Mouse (Mus musculus) liver, embryonic 15.5 days (tissue): Measurements from ENCODE around the gene Gata3. TPM values are rescaled to one million over a fixed set of nuclear protein-coding genes. Genes with fewer than 3 reads are reported as not detected.

ENCODE experiments used
- ATAC-seq: fragments of 200-750 bp; cut with Nextera tagmentation; 2 replicates; pipeline ENCODE4 v1.8.0; 2017; ENCODE audit warnings: moderate number of reproducible peaks, mild to moderate bottlenecking, moderate library complexity; ENCODE audit not compliant: insufficient read depth
- H3K27ac ChIP-seq: fragments of 300-500 bp; sonication (generic); replicated peaks from 2 replicates; pipeline ENCODE4 v1.5.1; 2015; ENCODE audit warnings: mild to moderate bottlenecking, inconsistent platforms
- H3K27me3 ChIP-seq: fragments of 300-500 bp; sonication (generic); 2 replicates; pipeline ENCODE4 v1.6.1; 2015; ENCODE audit warnings: mild to moderate bottlenecking, inconsistent platforms
- H3K36me3 ChIP-seq: fragments of 300-500 bp; sonication (generic); replicated peaks from 2 replicates; pipeline ENCODE4 v1.6.1; 2015; ENCODE audit warnings: moderate library complexity, mild to moderate bottlenecking, inconsistent platforms
- H3K4me1 ChIP-seq: fragments of 300-500 bp; sonication (generic); replicated peaks from 2 replicates; pipeline ENCODE4 v1.6.1; 2015; ENCODE audit warnings: inconsistent platforms
- H3K4me2 ChIP-seq: fragments of 300-500 bp; sonication (generic); 2 replicates; pipeline ENCODE4 v1.6.1; 2015; ENCODE audit warnings: moderate library complexity, mild to moderate bottlenecking, inconsistent platforms
- H3K4me3 ChIP-seq: fragments of 300-500 bp; sonication (generic); replicated peaks from 2 replicates; pipeline ENCODE4 v1.5.1; 2015; ENCODE audit warnings: mild to moderate bottlenecking, inconsistent platforms
- H3K9ac ChIP-seq: fragments of 300-500 bp; sonication (generic); 2 replicates; pipeline ENCODE4 v1.6.1; 2015; ENCODE audit warnings: moderate library complexity, mild to moderate bottlenecking, inconsistent platforms
- H3K9me3 ChIP-seq: fragments of 300-500 bp; sonication (generic); replicated peaks from 2 replicates; pipeline ENCODE4 v1.6.1; 2016; ENCODE audit warnings: inconsistent platforms
- WGBS: fragments of 180-500 bp; shearing (Covaris S2); methylation state at CpG from one replicate; pipeline ENCODE4 v1.1.7; 2015; ENCODE audit warnings: mixed read lengths; ENCODE audit not compliant: insufficient replicate concordance; 5-methylcytosine and 5-hydroxymethylcytosine counted together
- polyA plus RNA-seq: library from polyadenylated mRNA; unstranded; fragments of >200 nt; fragmentation: Nextera tagmentation; extraction: Ambion mirVana; gene quantifications from 2 replicates; pipeline ENCODE4 v1.2.1, GENCODE M21; 2015

Gata3 gene
- 1.1 TPM in 2 replicates for polyA plus RNA-seq

GRCm38 (mm10) chr2:9889651-9890183, at the start of gene Gata3:
TSS of gene Gata3 (minus strand) at chr2:9890034.
- Histone ChIP-seq H3K4me1 (peaks cover 14% of the 10 kb centered on the region; the same call in 1 of the 2 replicates), H3K4me3 (peak within 1 kb of the TSS; percentile 33), H3K36me3 (no peaks in the 10 kb centered on the region), H3K4me2 (peak within 1 kb of the TSS; percentile 62), H3K9ac (no peak within 1 kb of the TSS), H3K27me3 (peaks cover 97% of the 10 kb centered on the region), H3K9me3 (no peaks in the 10 kb centered on the region), H3K27ac (no peak within 1 kb of the TSS)
- under 1% methylated on average over 23 of the region's 23 CpGs for WGBS
- ATAC-seq: no peak

- no peaks in the 10 kb centered on the region for H3K27me3 ChIP-seq
- no peak for ATAC-seq
- no peak overlapping the region for H3K4me3 ChIP-seq
- no peaks in the 10 kb centered on the region for H3K4me1 ChIP-seq
- H3K36me3 ChIP-seq: no peaks in the 10 kb centered on the region
- H3K27ac ChIP-seq: no peak overlapping the region
- no peaks in the 10 kb centered on the region for H3K9me3 ChIP-seq
- no peak overlapping the region for H3K9ac ChIP-seq
- no peak overlapping the region for H3K4me2 ChIP-seq
- 89% methylated on average over 4 of the region's 4 CpGs for whole genome bisulfite sequencing
Observed at GRCm38 (mm10) chr2:9939250-9939649, 49.4 kb upstream of the Gata3 start.

GRCm38 (mm10) chr2:9935965-9936364, 46.1 kb upstream of the Gata3 start:
- no peaks in the 10 kb centered on the region for H3K27me3 ChIP-seq
- 50% methylated on average over 1 of the region's 1 CpGs for WGBS
- H3K27ac ChIP-seq: no peak overlapping the region
- ATAC-seq: no peak
- H3K9me3 ChIP-seq: no peaks in the 10 kb centered on the region
- H3K36me3 ChIP-seq: no peaks in the 10 kb centered on the region
- H3K4me2 ChIP-seq: no peak overlapping the region
- no peaks in the 10 kb centered on the region for H3K4me1 ChIP-seq
- no peak overlapping the region for H3K9ac ChIP-seq
- H3K4me3 ChIP-seq: no peak overlapping the region

GRCm38 (mm10) chr2:9926905-9927283, 37.1 kb upstream of the Gata3 start:
- no peak overlapping the region for H3K4me2 ChIP-seq
- WGBS: 66% methylated on average over 4 of the region's 4 CpGs
- H3K27me3 ChIP-seq: no peaks in the 10 kb centered on the region
- H3K9me3 ChIP-seq: no peaks in the 10 kb centered on the region
- no peak overlapping the region for H3K9ac ChIP-seq
- 0 out of 2 replicates have a peak, but pooled peaks cover 3% of the 10 kb centered on the region for H3K36me3 ChIP-seq
- no peak overlapping the region for H3K4me3 ChIP-seq
- no peak for ATAC-seq
- no peak overlapping the region for H3K27ac ChIP-seq
- no peaks in the 10 kb centered on the region for H3K4me1 ChIP-seq

GRCm38 (mm10) chr2:9926194-9926904, 36.5 kb upstream of the Gata3 start:
- Histone ChIP-seq H3K36me3 (0 out of 2 replicates have a peak, but pooled peaks cover 3% of the 10 kb centered on the region), H3K4me3 (no peak overlapping the region), H3K4me2 (peak overlapping the region; percentile 38; the same call in 1 of the 2 replicates), H3K9ac (no peak overlapping the region), H3K27ac (peak overlapping the region; percentile 48; the same call in 1 of the 2 replicates), H3K27me3 (no peaks in the 10 kb centered on the region), H3K4me1 (no peaks in the 10 kb centered on the region), H3K9me3 (no peaks in the 10 kb centered on the region)
- 30% methylated on average over 7 of the region's 7 CpGs for WGBS
- peak; percentile 65 for ATAC-seq

- no peak overlapping the region for H3K9ac ChIP-seq
- H3K9me3 ChIP-seq: no peaks in the 10 kb centered on the region
- H3K4me3 ChIP-seq: no peak overlapping the region
- peak; percentile 79 for ATAC-seq
- H3K27ac ChIP-seq: peak overlapping the region; percentile 55; the same call in 1 of the 2 replicates
- H3K4me2 ChIP-seq: no peak overlapping the region; the same call in 1 of the 2 replicates
- H3K27me3 ChIP-seq: no peaks in the 10 kb centered on the region
- WGBS: 69% methylated on average over 17 of the region's 17 CpGs
- H3K36me3 ChIP-seq: peaks cover 20% of the 10 kb centered on the region
- H3K4me1 ChIP-seq: no peaks in the 10 kb centered on the region
Observed at GRCm38 (mm10) chr2:9918691-9919471, 29.0 kb upstream of the Gata3 start.

GRCm38 (mm10) chr2:9917602-9918001, 27.8 kb upstream of the Gata3 start:
- Histone ChIP-seq H3K36me3 (peaks cover 20% of the 10 kb centered on the region), H3K4me1 (no peaks in the 10 kb centered on the region), H3K9me3 (no peaks in the 10 kb centered on the region), H3K4me2 (no peak overlapping the region), H3K27me3 (no peaks in the 10 kb centered on the region), H3K27ac (no peak overlapping the region), H3K9ac (no peak overlapping the region), H3K4me3 (no peak overlapping the region)
- no peak for ATAC-seq
- 82% methylated on average over 9 of the region's 9 CpGs for WGBS

- no peak overlapping the region for H3K9ac ChIP-seq
- peak overlapping the region; percentile 18; the same call in 1 of the 2 replicates for H3K4me3 ChIP-seq
- H3K27ac ChIP-seq: no peak overlapping the region
- WGBS: 2% methylated on average over 11 of the region's 11 CpGs
- peak; percentile 37; the same call in 1 of the 2 replicates for ATAC-seq
- no peaks in the 10 kb centered on the region for H3K9me3 ChIP-seq
- peaks cover 8% of the 10 kb centered on the region for H3K27me3 ChIP-seq
- no peaks in the 10 kb centered on the region for H3K36me3 ChIP-seq
- H3K4me1 ChIP-seq: 0 out of 2 replicates have a peak, but pooled peaks cover 4% of the 10 kb centered on the region
- H3K4me2 ChIP-seq: peak overlapping the region; percentile 50
Observed at GRCm38 (mm10) chr2:9905995-9906394, 16.2 kb upstream of the Gata3 start.

GRCm38 (mm10) chr2:9903854-9904560, 14.2 kb upstream of the Gata3 start:
- Histone ChIP-seq H3K36me3 (no peaks in the 10 kb centered on the region), H3K27ac (no peak overlapping the region), H3K27me3 (peaks cover 20% of the 10 kb centered on the region), H3K4me3 (no peak overlapping the region), H3K4me1 (0 out of 2 replicates have a peak, but pooled peaks cover 4% of the 10 kb centered on the region), H3K9me3 (no peaks in the 10 kb centered on the region), H3K4me2 (no peak overlapping the region), H3K9ac (no peak overlapping the region)
- 41% methylated on average over 14 of the region's 14 CpGs for WGBS
- no peak for ATAC-seq

GRCm38 (mm10) chr2:9897846-9898245, 8.0 kb upstream of the Gata3 start:
- H3K27ac ChIP-seq: no peak overlapping the region
- peaks cover 3% of the 10 kb centered on the region; the same call in 1 of the 2 replicates for H3K4me1 ChIP-seq
- H3K27me3 ChIP-seq: peaks cover 78% of the 10 kb centered on the region
- H3K9ac ChIP-seq: no peak overlapping the region
- 18% methylated on average over 8 of the region's 8 CpGs for WGBS
- ATAC-seq: no peak
- H3K9me3 ChIP-seq: no peaks in the 10 kb centered on the region
- no peak overlapping the region for H3K4me2 ChIP-seq
- no peaks in the 10 kb centered on the region for H3K36me3 ChIP-seq
- no peak overlapping the region for H3K4me3 ChIP-seq
